In the genomic region with DNA sequence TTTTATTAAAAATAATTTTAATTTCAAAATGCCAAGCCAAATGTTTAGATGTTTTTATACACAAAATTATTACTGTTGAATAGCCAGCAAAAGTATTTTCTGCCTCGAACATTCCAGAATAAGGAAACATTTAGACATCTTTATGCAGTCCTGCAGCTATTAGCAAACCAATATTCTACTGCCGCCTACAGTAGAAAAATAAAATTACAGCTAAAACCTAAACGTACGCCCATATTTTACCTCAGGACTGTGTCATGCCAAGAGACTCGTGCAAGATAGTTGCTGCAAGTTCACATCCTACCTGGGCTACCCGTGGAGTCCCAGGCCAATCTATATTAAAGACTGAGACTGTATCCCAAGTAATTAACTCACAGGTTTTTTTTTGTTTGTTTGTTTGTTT, we compare ENCODE assay signal across 11 mouse cellular contexts. TPM values are rescaled to one million over a fixed set of nuclear protein-coding genes. Genes with fewer than 3 reads are reported as not detected.
A peak's percentile ranks its signal among the peaks of the same experiment; 100 is the strongest.
DNase-seq lines count a peak whose midpoint lies in the region; ATAC-seq and TF ChIP-seq lines count a peak whose summit lies in the region.
"Had no signal": no experiment of that assay in that cellular context is flagged by ENCODE, and none has a peak within 500 bp of the region (broad histone marks: within the 10 kb centered on the region; RNA-seq: fewer than 3 reads in every experiment).

No protein-coding gene starts in this region.

- 47% methylated on average over 6 of the region's 6 CpGs for WGBS in intestine, postnatal 0 days
- 57% methylated on average over 6 of the region's 6 CpGs for WGBS in intestine, embryonic 15.5 days
- 56% methylated on average over 6 of the region's 6 CpGs for WGBS in midbrain, postnatal 0 days
- 65% methylated on average over 6 of the region's 6 CpGs for WGBS in midbrain, embryonic 16.5 days
- 34% methylated on average over 6 of the region's 6 CpGs for WGBS in small intestine, adult 2 months
- 76% methylated on average over 6 of the region's 6 CpGs for WGBS in forebrain, embryonic 11.5 days

- peak; percentile 68 for TF ChIP-seq CTCF in intestine, postnatal 0 days (IDR thresholded peaks at IDR 0.05; ENCODE audit: low read depth)
- TF ChIP-seq CTCF in midbrain, postnatal 0 days (IDR thresholded peaks at IDR 0.05) = peak; percentile 74
- TF ChIP-seq CTCF in small intestine, adult 2 months (IDR thresholded peaks at IDR 0.05; ENCODE audit: extremely low read depth, insufficient read length, insufficient replicate concordance, low read depth, low read length) = peak; percentile 30; the same call in 1 of the 2 replicates

- no peak for TF ChIP-seq POLR2A in small intestine, adult 2 months (IDR thresholded peaks at IDR 0.05; ENCODE audit: low read depth, low read length)

- no peak overlapping the region for H3K4me3 ChIP-seq in intestine, postnatal 0 days (ENCODE audit: low read depth, low read length)
- H3K4me3 ChIP-seq in intestine, embryonic 15.5 days (replicated peaks) = no peak overlapping the region
- H3K4me3 ChIP-seq in midbrain, postnatal 0 days (ENCODE audit: low read depth, low read length) = no peak overlapping the region
- no peak overlapping the region for H3K4me3 ChIP-seq in midbrain, embryonic 16.5 days (ENCODE audit: low read depth, low read length)
- no peak overlapping the region for H3K4me3 ChIP-seq in small intestine, adult 2 months (ENCODE audit: low read depth, low read length)
- no peak overlapping the region for H3K4me3 ChIP-seq in forebrain, embryonic 11.5 days (ENCODE audit: low read depth, low read length)
- H3K4me3 ChIP-seq: neural tube, embryonic 13.5 days had no signal

- peaks cover 5% of the 10 kb centered on the region; the same call in 1 of the 2 replicates for H3K36me3 ChIP-seq in intestine, postnatal 0 days (ENCODE audit: control insufficient read depth, insufficient read depth)
- H3K36me3 ChIP-seq in intestine, embryonic 15.5 days = peaks cover 3% of the 10 kb centered on the region; the same call in 1 of the 2 replicates
- no peaks in the 10 kb centered on the region for H3K36me3 ChIP-seq in midbrain, postnatal 0 days (ENCODE audit: insufficient read depth, low read length)
- H3K36me3 ChIP-seq in midbrain, embryonic 16.5 days (ENCODE audit: control insufficient read depth, insufficient read depth, low read length) = peaks cover 5% of the 10 kb centered on the region; the same call in 1 of the 2 replicates
- no peaks in the 10 kb centered on the region for H3K36me3 ChIP-seq in small intestine, adult 2 months (ENCODE audit: control insufficient read depth, insufficient read depth, low read length)
- no peaks in the 10 kb centered on the region; the same call in 1 of the 2 replicates for H3K36me3 ChIP-seq in forebrain, embryonic 11.5 days (ENCODE audit: control insufficient read depth, insufficient read depth, low read length)

- H3K9ac ChIP-seq in intestine, postnatal 0 days (ENCODE audit: low read depth, low read length) = no peak overlapping the region
- H3K9ac ChIP-seq in intestine, embryonic 15.5 days = no peak overlapping the region
- H3K9ac ChIP-seq in midbrain, postnatal 0 days (replicated peaks; ENCODE audit: low read length, poor library complexity, severe bottlenecking) = no peak overlapping the region
- H3K9ac ChIP-seq in midbrain, embryonic 16.5 days (ENCODE audit: low read depth, low read length) = no peak overlapping the region
- H3K9ac ChIP-seq in forebrain, embryonic 11.5 days (ENCODE audit: low read length) = no peak overlapping the region
- H3K9ac ChIP-seq: neural tube, embryonic 13.5 days had no signal

- ATAC-seq in intestine, postnatal 0 days = no peak
- no peak for ATAC-seq in intestine, embryonic 15.5 days
- no peak for ATAC-seq in midbrain, postnatal 0 days (ENCODE audit: low FRiP score)
- ATAC-seq in midbrain, embryonic 16.5 days = no peak
- ATAC-seq in activated CD4-positive, CD25-positive, alpha-beta regulatory T cell, adult 4 months = peak; percentile 21
- no peak for ATAC-seq in forebrain, embryonic 11.5 days (replicated peaks; ENCODE audit: low FRiP score)

- no peak overlapping the region for H3K4me2 ChIP-seq in intestine, postnatal 0 days (replicated peaks; ENCODE audit: low read depth)
- H3K4me2 ChIP-seq in intestine, embryonic 15.5 days (replicated peaks) = no peak overlapping the region
- no peak overlapping the region for H3K4me2 ChIP-seq in midbrain, postnatal 0 days (ENCODE audit: low read depth, low read length, poor library complexity, severe bottlenecking)
- no peak overlapping the region for H3K4me2 ChIP-seq in midbrain, embryonic 16.5 days (ENCODE audit: low read length)
- no peak overlapping the region for H3K4me2 ChIP-seq in forebrain, embryonic 11.5 days (ENCODE audit: low read depth, low read length, severe bottlenecking)
- H3K4me2 ChIP-seq: neural tube, embryonic 13.5 days had no signal

- peak; percentile 62 for DNase-seq in midbrain, postnatal 0 days (ENCODE audit: low spot score)
- DNase-seq in gastrocnemius, postnatal 10 days = no peak
- no peak for DNase-seq in forebrain, embryonic 11.5 days (ENCODE audit: low spot score)
- DNase-seq: layer of hippocampus, postnatal 36 days; lung, adult 18-20 months had no signal

- no peaks in the 10 kb centered on the region for H3K4me1 ChIP-seq in intestine, postnatal 0 days (replicated peaks; ENCODE audit: control insufficient read depth, insufficient read depth, low read length)
- H3K4me1 ChIP-seq in intestine, embryonic 15.5 days (replicated peaks) = no peaks in the 10 kb centered on the region
- H3K4me1 ChIP-seq in midbrain, postnatal 0 days (ENCODE audit: insufficient read depth, low read length) = no peaks in the 10 kb centered on the region
- H3K4me1 ChIP-seq in midbrain, embryonic 16.5 days (ENCODE audit: control insufficient read depth, insufficient read depth, low read length) = peaks cover 3% of the 10 kb centered on the region
- no peaks in the 10 kb centered on the region for H3K4me1 ChIP-seq in small intestine, adult 2 months (ENCODE audit: control insufficient read depth, insufficient read depth, insufficient read length, low read length)
- H3K4me1 ChIP-seq in forebrain, embryonic 11.5 days (replicated peaks; ENCODE audit: control insufficient read depth, insufficient read depth, low read length) = no peaks in the 10 kb centered on the region; the same call in 1 of the 2 replicates

- no peaks in the 10 kb centered on the region for H3K27me3 ChIP-seq in intestine, postnatal 0 days (replicated peaks; ENCODE audit: control insufficient read depth, insufficient read depth, low read length)
- no peaks in the 10 kb centered on the region for H3K27me3 ChIP-seq in intestine, embryonic 15.5 days (replicated peaks)
- no peaks in the 10 kb centered on the region for H3K27me3 ChIP-seq in midbrain, postnatal 0 days (ENCODE audit: insufficient read depth, low read length)
- no peaks in the 10 kb centered on the region for H3K27me3 ChIP-seq in midbrain, embryonic 16.5 days (ENCODE audit: control insufficient read depth, insufficient read depth, low read depth, low read length)
- H3K27me3 ChIP-seq in small intestine, adult 2 months (ENCODE audit: control insufficient read depth, insufficient read depth, low read length) = no peaks in the 10 kb centered on the region
- H3K27me3 ChIP-seq in forebrain, embryonic 11.5 days (ENCODE audit: control insufficient read depth, insufficient read depth, low read length) = no peaks in the 10 kb centered on the region
- H3K27me3 ChIP-seq: neural tube, embryonic 13.5 days had no signal

- H3K9me3 ChIP-seq in intestine, postnatal 0 days (ENCODE audit: control insufficient read depth) = no peaks in the 10 kb centered on the region
- H3K9me3 ChIP-seq in intestine, embryonic 15.5 days = no peaks in the 10 kb centered on the region
- H3K9me3 ChIP-seq in midbrain, postnatal 0 days (ENCODE audit: low read length) = 0 out of 2 replicates have a peak, but pooled peaks cover 7% of the 10 kb centered on the region
- H3K9me3 ChIP-seq in midbrain, embryonic 16.5 days (replicated peaks; ENCODE audit: control insufficient read depth, low read length, poor library complexity, severe bottlenecking) = peaks cover 19% of the 10 kb centered on the region; the same call in 1 of the 2 replicates
- H3K9me3 ChIP-seq in forebrain, embryonic 11.5 days (ENCODE audit: control insufficient read depth, low read length) = peaks cover 11% of the 10 kb centered on the region; the same call in 1 of the 2 replicates

- no peak overlapping the region for H3K27ac ChIP-seq in intestine, postnatal 0 days (ENCODE audit: low read depth, low read length)
- no peak overlapping the region for H3K27ac ChIP-seq in intestine, embryonic 15.5 days
- H3K27ac ChIP-seq in midbrain, postnatal 0 days (ENCODE audit: low read depth, low read length) = no peak overlapping the region
- H3K27ac ChIP-seq in midbrain, embryonic 16.5 days (ENCODE audit: low read length) = no peak overlapping the region
- no peak overlapping the region for H3K27ac ChIP-seq in small intestine, adult 2 months (ENCODE audit: insufficient read depth, low read depth, low read length)
- H3K27ac ChIP-seq in forebrain, embryonic 11.5 days (ENCODE audit: low read depth, low read length) = no peak overlapping the region
- H3K27ac ChIP-seq: neural tube, embryonic 13.5 days had no signal

RNA-seq across cellular contexts. Expression of a gene that starts 2.3 kb away (rescaled TPM):
- 2.0 and 2.3 TPM in 2 replicates for polyA plus RNA-seq in intestine, postnatal 0 days (2015; fragmentation: Nextera tagmentation; extraction: Ambion mirVana)
- polyA plus RNA-seq in intestine, embryonic 15.5 days (2015; fragmentation: Nextera tagmentation; extraction: Ambion mirVana) = 2.4 and 2.9 TPM in 2 replicates
- 21.2 and 23.6 TPM in 2 replicates for total RNA-seq in midbrain, postnatal 0 days (2014; rRNA removed)
- polyA plus RNA-seq in midbrain, postnatal 0 days (2015; fragmentation: Nextera tagmentation; extraction: Ambion mirVana) = 7.1 and 8.4 TPM in 2 replicates
- polyA plus RNA-seq in midbrain, embryonic 16.5 days (2015; fragmentation: Nextera tagmentation; extraction: Ambion mirVana) = 6.1 and 7.1 TPM in 2 replicates
- polyA plus RNA-seq in activated CD4-positive, CD25-positive, alpha-beta regulatory T cell, adult 4 months (2017; shearing (Covaris generic)) = 1 to 10 TPM; 5.6 to 7.2 TPM
- 2.5 and 3.9 TPM in 2 replicates for polyA plus RNA-seq in small intestine, adult 2 months (2012; rRNA removed)
- total RNA-seq in gastrocnemius, postnatal 10 days (2021) = 10 to 100 TPM in 1 of 2 experiments, 1 to 10 TPM in 1; 9.7 to 11.4 TPM
- polyA plus RNA-seq in forebrain, embryonic 11.5 days (2014; fragmentation: Nextera tagmentation; extraction: Ambion mirVana) = 3.7 and 4.7 TPM in 2 replicates

RNA-seq across cellular contexts. Expression of a gene that starts 12.4 kb away (rescaled TPM):
- 15.8 and 20.3 TPM in 2 replicates for polyA plus RNA-seq in intestine, postnatal 0 days (2015; fragmentation: Nextera tagmentation; extraction: Ambion mirVana)
- 13.1 and 16.2 TPM in 2 replicates for polyA plus RNA-seq in intestine, embryonic 15.5 days (2015; fragmentation: Nextera tagmentation; extraction: Ambion mirVana)
- 2.5 TPM in 1 of 2 replicates, not detected in the other for total RNA-seq in midbrain, postnatal 0 days (2014; rRNA removed)
- 2.7 and 3.3 TPM in 2 replicates for polyA plus RNA-seq in midbrain, postnatal 0 days (2015; fragmentation: Nextera tagmentation; extraction: Ambion mirVana)
- 2.9 and 5.7 TPM in 2 replicates for polyA plus RNA-seq in midbrain, embryonic 16.5 days (2015; fragmentation: Nextera tagmentation; extraction: Ambion mirVana)
- 10 to 100 TPM; 32.8 to 42.2 TPM for polyA plus RNA-seq in activated CD4-positive, CD25-positive, alpha-beta regulatory T cell, adult 4 months (2017; shearing (Covaris generic))
- polyA plus RNA-seq in small intestine, adult 2 months (2012; rRNA removed) = not detected in 2 replicates
- 1 to 10 TPM; 3.9 to 5.9 TPM for total RNA-seq in gastrocnemius, postnatal 10 days (2021)
- 5.8 and 6.4 TPM in 2 replicates for polyA plus RNA-seq in forebrain, embryonic 11.5 days (2014; fragmentation: Nextera tagmentation; extraction: Ambion mirVana)

RNA-seq across cellular contexts. Expression of a gene that starts 12.7 kb away (rescaled TPM):
- polyA plus RNA-seq in intestine, postnatal 0 days (2015; fragmentation: Nextera tagmentation; extraction: Ambion mirVana) = 286 and 294 TPM in 2 replicates
- polyA plus RNA-seq in intestine, embryonic 15.5 days (2015; fragmentation: Nextera tagmentation; extraction: Ambion mirVana) = 375 and 384 TPM in 2 replicates
- 20.3 and 23.5 TPM in 2 replicates for total RNA-seq in midbrain, postnatal 0 days (2014; rRNA removed)
- 218 and 221 TPM in 2 replicates for polyA plus RNA-seq in midbrain, postnatal 0 days (2015; fragmentation: Nextera tagmentation; extraction: Ambion mirVana)
- 248 and 268 TPM in 2 replicates for polyA plus RNA-seq in midbrain, embryonic 16.5 days (2015; fragmentation: Nextera tagmentation; extraction: Ambion mirVana)
- polyA plus RNA-seq in activated CD4-positive, CD25-positive, alpha-beta regulatory T cell, adult 4 months (2017; shearing (Covaris generic)) = 100 to 1,000 TPM in 1 of 2 experiments, 10 to 100 TPM in 1; 95.9 to 117 TPM
- 4.9 and 5.2 TPM in 2 replicates for polyA plus RNA-seq in small intestine, adult 2 months (2012; rRNA removed)
- 100 to 1,000 TPM; 140 to 151 TPM for total RNA-seq in gastrocnemius, postnatal 10 days (2021)
- 375 and 399 TPM in 2 replicates for polyA plus RNA-seq in forebrain, embryonic 11.5 days (2014; fragmentation: Nextera tagmentation; extraction: Ambion mirVana)

RNA-seq across cellular contexts. Expression of a gene that starts 20.8 kb away (rescaled TPM):
- 95.3 and 101 TPM in 2 replicates for polyA plus RNA-seq in intestine, postnatal 0 days (2015; fragmentation: Nextera tagmentation; extraction: Ambion mirVana)
- 256 and 268 TPM in 2 replicates for polyA plus RNA-seq in intestine, embryonic 15.5 days (2015; fragmentation: Nextera tagmentation; extraction: Ambion mirVana)
- 139 and 213 TPM in 2 replicates for total RNA-seq in midbrain, postnatal 0 days (2014; rRNA removed)
- polyA plus RNA-seq in midbrain, postnatal 0 days (2015; fragmentation: Nextera tagmentation; extraction: Ambion mirVana) = 227 and 230 TPM in 2 replicates
- polyA plus RNA-seq in midbrain, embryonic 16.5 days (2015; fragmentation: Nextera tagmentation; extraction: Ambion mirVana) = 276 and 291 TPM in 2 replicates
- polyA plus RNA-seq in activated CD4-positive, CD25-positive, alpha-beta regulatory T cell, adult 4 months (2017; shearing (Covaris generic)) = 100 to 1,000 TPM; 227 to 238 TPM
- 40.9 and 121 TPM in 2 replicates for polyA plus RNA-seq in small intestine, adult 2 months (2012; rRNA removed)
- total RNA-seq in gastrocnemius, postnatal 10 days (2021) = 100 to 1,000 TPM; 118 to 122 TPM
- polyA plus RNA-seq in forebrain, embryonic 11.5 days (2014; fragmentation: Nextera tagmentation; extraction: Ambion mirVana) = 411 and 432 TPM in 2 replicates

RNA-seq across cellular contexts. Expression of a gene that starts 37.8 kb away (rescaled TPM):
- polyA plus RNA-seq in intestine, postnatal 0 days (2015; fragmentation: Nextera tagmentation; extraction: Ambion mirVana) = 1.9 and 2.8 TPM in 2 replicates
- polyA plus RNA-seq in intestine, embryonic 15.5 days (2015; fragmentation: Nextera tagmentation; extraction: Ambion mirVana) = 1.5 and 1.8 TPM in 2 replicates
- total RNA-seq in midbrain, postnatal 0 days (2014; rRNA removed) = 4.6 and 5.4 TPM in 2 replicates
- polyA plus RNA-seq in midbrain, postnatal 0 days (2015; fragmentation: Nextera tagmentation; extraction: Ambion mirVana) = 4.2 and 6.1 TPM in 2 replicates
- polyA plus RNA-seq in midbrain, embryonic 16.5 days (2015; fragmentation: Nextera tagmentation; extraction: Ambion mirVana) = 5.4 and 6.7 TPM in 2 replicates
- 1 to 10 TPM; 2.0 to 2.7 TPM for polyA plus RNA-seq in activated CD4-positive, CD25-positive, alpha-beta regulatory T cell, adult 4 months (2017; shearing (Covaris generic))
- polyA plus RNA-seq in small intestine, adult 2 months (2012; rRNA removed) = 0.06 TPM in 1 of 2 replicates, not detected in the other
- total RNA-seq in gastrocnemius, postnatal 10 days (2021) = 1 to 10 TPM; 2.7 to 3.3 TPM
- 3.4 TPM in 2 replicates for polyA plus RNA-seq in forebrain, embryonic 11.5 days (2014; fragmentation: Nextera tagmentation; extraction: Ambion mirVana)

Comparison
In these comparisons a context has a peak if more than half of its experiments do, and no peak if none do; other contexts are left out.
1. RNA of a gene that starts 12.7 kb away (polyA plus RNA-seq): 375 to 399 TPM in forebrain, embryonic 11.5 days, 375 to 384 TPM in intestine, embryonic 15.5 days, 286 to 294 TPM in intestine, postnatal 0 days, 248 to 268 TPM in midbrain, embryonic 16.5 days, 218 to 221 TPM in midbrain, postnatal 0 days and 95.9 to 117 TPM in activated CD4-positive, CD25-positive, alpha-beta regulatory T cell, adult 4 months; 4.9 to 5.2 TPM in small intestine, adult 2 months; every median in the first group is over 10 times any median in the second.
2. Peak in every context shown above with its lines, with median percentiles within 50 percentile points of each other: CTCF ChIP-seq.